ENCODE assay signal across 7 mouse cellular contexts in genomic region chr12:32379731-32380130, GRCm38 (mm10). TPM values are rescaled to one million over a fixed set of nuclear protein-coding genes. Genes with fewer than 3 reads are reported as not detected.
DNase-seq lines count a peak whose midpoint lies in the region; ATAC-seq and TF ChIP-seq lines count a peak whose summit lies in the region.

No protein-coding gene starts in this region.

- H3K36me3 ChIP-seq in lung, embryonic 14.5 days (ENCODE audit: insufficient read depth) = peaks cover 4% of the 10 kb centered on the region; the same call in 1 of the 2 replicates
- H3K36me3 ChIP-seq in embryonic facial prominence, embryonic 15.5 days = no peaks in the 10 kb centered on the region
- H3K36me3 ChIP-seq in intestine, postnatal 0 days (ENCODE audit: control insufficient read depth, insufficient read depth) = no peaks in the 10 kb centered on the region
- no peaks in the 10 kb centered on the region for H3K36me3 ChIP-seq in neural tube, embryonic 15.5 days

- no peaks in the 10 kb centered on the region for H3K27me3 ChIP-seq in lung, embryonic 14.5 days (ENCODE audit: insufficient read depth, low read length)
- no peaks in the 10 kb centered on the region for H3K27me3 ChIP-seq in embryonic facial prominence, embryonic 15.5 days
- H3K27me3 ChIP-seq in intestine, postnatal 0 days (replicated peaks; ENCODE audit: control insufficient read depth, insufficient read depth, low read length) = no peaks in the 10 kb centered on the region
- H3K27me3 ChIP-seq in neural tube, embryonic 15.5 days (replicated peaks) = no peaks in the 10 kb centered on the region

- peak overlapping the region; percentile 82 for H3K4me2 ChIP-seq in lung, embryonic 14.5 days
- H3K4me2 ChIP-seq in embryonic facial prominence, embryonic 15.5 days (replicated peaks) = peak overlapping the region; percentile 62
- peak overlapping the region; percentile 68 for H3K4me2 ChIP-seq in intestine, postnatal 0 days (replicated peaks; ENCODE audit: low read depth)
- H3K4me2 ChIP-seq in neural tube, embryonic 15.5 days = peak overlapping the region; percentile 79

- H3K9ac ChIP-seq in lung, embryonic 14.5 days = peak overlapping the region; percentile 89
- peak overlapping the region; percentile 79 for H3K9ac ChIP-seq in embryonic facial prominence, embryonic 15.5 days
- peak overlapping the region; percentile 91 for H3K9ac ChIP-seq in intestine, postnatal 0 days (ENCODE audit: low read depth, low read length)
- H3K9ac ChIP-seq in neural tube, embryonic 15.5 days (replicated peaks) = peak overlapping the region; percentile 93

- 2% methylated on average over 28 of the region's 28 CpGs for WGBS in lung, embryonic 14.5 days
- 1% methylated on average over 28 of the region's 28 CpGs for WGBS in embryonic facial prominence, embryonic 15.5 days
- WGBS in intestine, postnatal 0 days = under 1% methylated on average over 28 of the region's 28 CpGs
- 3% methylated on average over 28 of the region's 28 CpGs for WGBS in neural tube, embryonic 15.5 days

- H3K4me3 ChIP-seq in lung, embryonic 14.5 days (ENCODE audit: low read depth, low read length) = peak overlapping the region; percentile 78
- H3K4me3 ChIP-seq in embryonic facial prominence, embryonic 15.5 days (replicated peaks) = peak overlapping the region; percentile 81
- H3K4me3 ChIP-seq in intestine, postnatal 0 days (ENCODE audit: low read depth, low read length) = peak overlapping the region; percentile 81
- H3K4me3 ChIP-seq in neural tube, embryonic 15.5 days (replicated peaks) = peak overlapping the region; percentile 87

- H3K9me3 ChIP-seq in lung, embryonic 14.5 days (ENCODE audit: low read depth, low read length) = no peaks in the 10 kb centered on the region
- H3K9me3 ChIP-seq in embryonic facial prominence, embryonic 15.5 days (replicated peaks) = no peaks in the 10 kb centered on the region
- H3K9me3 ChIP-seq in intestine, postnatal 0 days (ENCODE audit: control insufficient read depth) = no peaks in the 10 kb centered on the region
- no peaks in the 10 kb centered on the region for H3K9me3 ChIP-seq in neural tube, embryonic 15.5 days (replicated peaks)

- ATAC-seq in lung, embryonic 14.5 days (ENCODE audit: insufficient read depth) = no peak; the same call in 1 of the 2 replicates
- ATAC-seq in embryonic facial prominence, embryonic 15.5 days (ENCODE audit: insufficient number of reproducible peaks, low FRiP score, low TSS enrichment, low read depth) = no peak; the same call in 1 of the 2 replicates
- no peak for ATAC-seq in intestine, postnatal 0 days
- ATAC-seq in neural tube, embryonic 15.5 days (ENCODE audit: low FRiP score) = peak; percentile 3; the same call in 1 of the 2 replicates

- DNase-seq in lung, embryonic 14.5 days = no peak
- no peak for DNase-seq in lung, postnatal 4 days
- no peak for DNase-seq in kidney, postnatal 10 days
- DNase-seq in cerebellum, postnatal 14 days = no peak

- peak overlapping the region; percentile 96 for H3K27ac ChIP-seq in lung, embryonic 14.5 days (ENCODE audit: low read depth)
- H3K27ac ChIP-seq in embryonic facial prominence, embryonic 15.5 days (replicated peaks) = peak overlapping the region; percentile 97
- peak overlapping the region; percentile 98 for H3K27ac ChIP-seq in intestine, postnatal 0 days (ENCODE audit: low read depth, low read length)
- peak overlapping the region; percentile 90 for H3K27ac ChIP-seq in neural tube, embryonic 15.5 days (replicated peaks)

- peaks cover 7% of the 10 kb centered on the region; the same call in 1 of the 2 replicates for H3K4me1 ChIP-seq in lung, embryonic 14.5 days (ENCODE audit: insufficient read depth)
- H3K4me1 ChIP-seq in embryonic facial prominence, embryonic 15.5 days = peaks cover 11% of the 10 kb centered on the region; the same call in 1 of the 2 replicates
- peaks cover 5% of the 10 kb centered on the region; the same call in 1 of the 2 replicates for H3K4me1 ChIP-seq in intestine, postnatal 0 days (replicated peaks; ENCODE audit: control insufficient read depth, insufficient read depth, low read length)
- peaks cover 23% of the 10 kb centered on the region for H3K4me1 ChIP-seq in neural tube, embryonic 15.5 days

- TF ChIP-seq CTCF in lung, embryonic 14.5 days (IDR thresholded peaks at IDR 0.05; ENCODE audit: low read depth) = no peak
- TF ChIP-seq CTCF in intestine, postnatal 0 days (IDR thresholded peaks at IDR 0.05; ENCODE audit: low read depth) = no peak

RNA-seq across cellular contexts. Expression of gene Ccdc71l, which starts 1.2 kb away (rescaled TPM):
- 4.6 and 5.2 TPM in 2 replicates for polyA plus RNA-seq in lung, embryonic 14.5 days (2014; fragmentation: Nextera tagmentation; extraction: Ambion mirVana)
- 4.4 and 5.0 TPM in 2 replicates for polyA plus RNA-seq in embryonic facial prominence, embryonic 15.5 days (2015; fragmentation: Nextera tagmentation; extraction: Ambion mirVana)
- polyA plus RNA-seq in intestine, postnatal 0 days (2015; fragmentation: Nextera tagmentation; extraction: Ambion mirVana) = 6.4 TPM in 2 replicates
- 4.0 and 4.1 TPM in 2 replicates for polyA plus RNA-seq in neural tube, embryonic 15.5 days (2015; fragmentation: Nextera tagmentation; extraction: Ambion mirVana)
